Mouse (Mus musculus) MEL (cell line): ENCODE measurements at regions not wholly inside any gene's neighbourhood (a gene's known extent, or its start where the extent isn't known, plus 50 kb on each side); places are given as distances from the start of the nearest gene placed in this dataset.

Experiments used
- CTCF ChIP-seq, 3 experiments: IDR thresholded peaks in 2 of 3; conservative IDR thresholded peaks in 1 of 3; 2 replicates each; pipeline ENCODE4 v1.5.1; 2011 to 2012; ENCODE audit warnings: low read length in 3 of 3, low read depth in 2 of 3, mild to moderate bottlenecking in 2 of 3, improper control_type of control experiment in 1 of 3, inconsistent platforms in 1 of 3, mixed read lengths in 1 of 3, moderate library complexity in 1 of 3; ENCODE audit not compliant: control insufficient read depth in 1 of 3, insufficient read depth in 1 of 3, poor library complexity in 1 of 3, severe bottlenecking in 1 of 3
- E2F4 ChIP-seq: IDR thresholded peaks from 2 replicates; pipeline ENCODE4 v1.6.1; 2011; ENCODE audit warnings: low read depth, low read length, improper control_type of control experiment, borderline replicate concordance
- EP300 ChIP-seq, 2 experiments: IDR thresholded peaks; 2 replicates each; pipeline ENCODE4 v1.6.1; 2011; ENCODE audit warnings: improper control_type of control experiment in 2 of 2, low read length in 2 of 2, low read depth in 1 of 2, mild to moderate bottlenecking in 1 of 2
- ETS1 ChIP-seq: IDR thresholded peaks from 2 replicates; pipeline ENCODE4 v1.6.1; 2012; ENCODE audit warnings: low read depth, mild to moderate bottlenecking, inconsistent platforms, low read length, improper control_type of control experiment, moderate library complexity
- GATA1 ChIP-seq: IDR thresholded peaks from 2 replicates; pipeline ENCODE4 v1.6.1; 2011; ENCODE audit warnings: low read depth, low read length, improper control_type of control experiment
- MAFK ChIP-seq: IDR thresholded peaks from 2 replicates; pipeline ENCODE4 v1.6.1; 2011; ENCODE audit warnings: low read depth, mild to moderate bottlenecking, low read length, improper control_type of control experiment, borderline replicate concordance
- MAX ChIP-seq: IDR thresholded peaks from 2 replicates; pipeline ENCODE4 v1.6.1; 2011; ENCODE audit warnings: low read length, improper control_type of control experiment
- MAZ ChIP-seq: IDR thresholded peaks from 2 replicates; pipeline ENCODE4 v1.6.1; 2012; ENCODE audit warnings: low read depth, mild to moderate bottlenecking, inconsistent platforms, low read length, improper control_type of control experiment
- MEF2A ChIP-seq: IDR thresholded peaks from 2 replicates; pipeline ENCODE4 v1.6.1; 2014; ENCODE audit warnings: low read depth, mild to moderate bottlenecking, inconsistent platforms, low read length, improper control_type of control experiment; ENCODE audit not compliant: poor library complexity, insufficient replicate concordance, severe bottlenecking; ENCODE audit errors: extremely low read depth
- POLR2AphosphoS2 ChIP-seq: IDR thresholded peaks from 2 replicates; pipeline ENCODE4 v1.6.1; 2011; ENCODE audit warnings: low read length, improper control_type of control experiment
- TBP ChIP-seq: IDR thresholded peaks from 2 replicates; pipeline ENCODE4 v1.8.0; 2011; ENCODE audit warnings: low read depth, low read length, improper control_type of control experiment
- UBTF ChIP-seq: IDR thresholded peaks from 2 replicates; pipeline ENCODE4 v1.6.1; 2012; ENCODE audit warnings: low read depth, mild to moderate bottlenecking, inconsistent platforms, low read length, improper control_type of control experiment, moderate library complexity, borderline replicate concordance; ENCODE audit not compliant: insufficient read depth

GRCm38 (mm10) chr17:85847756-85848155, 159.7 kb upstream of the Six2 start:
- TF ChIP-seq CTCF (IDR thresholded peaks at IDR 0.05 in 2 of 3, conservative IDR thresholded peaks at IDR 0.05 in 1 of 3; ENCODE audit: control insufficient read depth in 1 of 3, insufficient read depth in 1 of 3, low read depth in 2 of 3, low read length in 3 of 3, poor library complexity in 1 of 3, severe bottlenecking in 1 of 3), result no peak
- TF ChIP-seq MAFK, result no peak
- TF ChIP-seq MEF2A, result no peak
- no peak for TF ChIP-seq MAZ
- TF ChIP-seq POLR2AphosphoS2, result no peak
- no peak for TF ChIP-seq GATA1
- no peak for TF ChIP-seq MAX
- TF ChIP-seq TBP, result no peak
- no peak for TF ChIP-seq ETS1
- TF ChIP-seq UBTF, result no peak
- TF ChIP-seq EP300 (IDR thresholded peaks at IDR 0.05; ENCODE audit: low read depth in 1 of 2, low read length in 2 of 2), result no peak
- no peak for TF ChIP-seq E2F4
